Mouse (Mus musculus) midbrain, embryonic 13.5 days (tissue): Measurements from ENCODE around the gene Dffb. TPM values are rescaled to one million over a fixed set of nuclear protein-coding genes. Genes with fewer than 3 reads are reported as not detected.

ENCODE experiments used
- ATAC-seq: fragments of 200-750 bp; cut with Nextera tagmentation; 2 replicates; pipeline ENCODE4 v1.8.0; 2017; ENCODE audit warnings: mild to moderate bottlenecking, moderate TSS enrichment, moderate library complexity
- H3K27ac ChIP-seq: fragments of 300-500 bp; sonication (generic); 2 replicates; pipeline ENCODE4 v1.5.1; 2015; ENCODE audit warnings: inconsistent platforms, mild to moderate bottlenecking, moderate library complexity
- H3K27me3 ChIP-seq: fragments of 300-500 bp; sonication (generic); 2 replicates; pipeline ENCODE4 v1.6.1; 2015; ENCODE audit warnings: mild to moderate bottlenecking, inconsistent platforms
- H3K36me3 ChIP-seq: fragments of 300-500 bp; sonication (generic); 2 replicates; pipeline ENCODE4 v1.6.1; 2015; ENCODE audit warnings: mild to moderate bottlenecking, inconsistent platforms
- H3K4me1 ChIP-seq: fragments of 300-500 bp; sonication (generic); replicated peaks from 2 replicates; pipeline ENCODE4 v1.6.1; 2015; ENCODE audit warnings: inconsistent platforms
- H3K4me2 ChIP-seq: fragments of 300-500 bp; sonication (generic); replicated peaks from 2 replicates; pipeline ENCODE4 v1.6.1; 2015; ENCODE audit warnings: moderate library complexity, mild to moderate bottlenecking, inconsistent platforms
- H3K4me3 ChIP-seq: fragments of 300-500 bp; sonication (generic); replicated peaks from 2 replicates; pipeline ENCODE4 v1.5.1; 2015; ENCODE audit warnings: mild to moderate bottlenecking, inconsistent platforms
- H3K9ac ChIP-seq: fragments of 300-500 bp; sonication (generic); replicated peaks from 2 replicates; pipeline ENCODE4 v1.6.1; 2015; ENCODE audit warnings: mild to moderate bottlenecking, inconsistent platforms
- H3K9me3 ChIP-seq: fragments of 300-500 bp; sonication (generic); 2 replicates; pipeline ENCODE4 v1.6.1; 2016; ENCODE audit warnings: mild to moderate bottlenecking, inconsistent platforms
- WGBS: fragments of 180-500 bp; shearing (Covaris S2); methylation state at CpG from one replicate; pipeline ENCODE4 v1.1.7; 2015; 5-methylcytosine and 5-hydroxymethylcytosine counted together
- polyA plus RNA-seq: library from polyadenylated mRNA; unstranded; fragments of >200 nt; fragmentation: Nextera tagmentation; extraction: Ambion mirVana; gene quantifications from 2 replicates; pipeline ENCODE4 v1.2.1, GENCODE M21; 2015

Dffb gene
- polyA plus RNA-seq = 12.0 and 13.0 TPM in 2 replicates

DNA sequence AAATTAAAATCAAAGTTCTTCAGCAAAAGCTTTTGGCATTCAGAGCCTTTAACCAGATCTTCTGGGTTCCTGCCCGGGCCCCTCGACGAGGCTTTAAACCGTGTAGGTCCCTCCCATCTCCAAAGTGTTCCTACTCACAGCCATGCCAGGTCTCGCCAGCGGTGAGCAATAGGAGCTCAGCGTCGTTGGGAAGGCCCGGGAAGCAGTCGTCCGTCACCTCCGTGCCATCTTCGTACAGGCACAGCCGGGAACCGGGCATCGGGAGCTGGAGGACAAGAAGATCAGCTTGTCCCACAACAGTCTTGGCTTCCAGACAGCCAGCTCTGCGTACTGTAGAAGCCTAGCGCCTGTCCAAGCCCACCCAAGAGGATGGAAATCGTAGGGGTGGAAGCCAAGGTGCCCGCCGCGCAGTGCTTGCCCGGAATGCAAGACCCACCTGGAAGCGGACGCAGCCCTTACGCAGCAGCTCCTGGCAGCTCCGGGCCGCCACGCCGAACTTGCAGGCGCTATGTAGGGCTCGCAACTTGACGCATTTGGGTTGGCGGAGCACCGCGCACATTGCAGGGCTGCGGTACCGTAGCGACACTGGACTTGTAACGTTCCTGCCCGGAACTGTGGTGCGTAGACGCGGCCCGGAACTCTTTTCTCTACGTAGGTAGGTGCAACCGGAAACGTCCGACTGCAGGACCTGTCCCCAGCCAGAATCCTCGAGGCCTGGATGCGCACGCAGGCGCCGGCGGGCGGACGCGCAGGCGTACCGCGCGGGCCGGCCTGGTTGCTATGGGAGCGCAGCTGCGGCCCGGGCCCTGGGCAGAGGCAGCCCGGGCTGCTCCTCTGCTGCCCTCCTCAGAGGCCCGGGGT is at the start of gene Dffb, which contains the start of gene Cep104:
TSS of gene Dffb (minus strand) at position 696 of the 861 bp plus-strand sequence.
TSS of gene Cep104 (plus strand) at position 764 of the 861 bp plus-strand sequence.
- Histone ChIP-seq H3K27me3 (no peaks in the 10 kb centered on the region), H3K4me3 (peak within 1 kb of the TSS; percentile 84), H3K27ac (peak within 1 kb of the TSS; percentile 80), H3K36me3 (peaks cover 35% of the 10 kb centered on the region), H3K4me2 (peak within 1 kb of the TSS; percentile 98), H3K9me3 (no peaks in the 10 kb centered on the region), H3K4me1 (peaks cover 42% of the 10 kb centered on the region), H3K9ac (peak within 1 kb of the TSS; percentile 90)
- peak; percentile 97 for ATAC-seq
- 1% methylated on average over 68 of the region's 68 CpGs for WGBS

- 26% methylated on average over 8 of the region's 8 CpGs for WGBS
- no peak for ATAC-seq
- Histone ChIP-seq H3K4me1 (peaks cover 24% of the 10 kb centered on the region), H3K9ac (0 out of 2 replicates have a peak overlapping the region, but pooled peaks have one; percentile 23), H3K27ac (no peak overlapping the region), H3K27me3 (peaks cover 44% of the 10 kb centered on the region), H3K4me3 (no peak overlapping the region), H3K9me3 (no peaks in the 10 kb centered on the region), H3K4me2 (no peak overlapping the region), H3K36me3 (peaks cover 35% of the 10 kb centered on the region)
These were observed 49.1 kb upstream of the Dffb start for GRCm38 (mm10) chr4:154023754-154024601.

DNA sequence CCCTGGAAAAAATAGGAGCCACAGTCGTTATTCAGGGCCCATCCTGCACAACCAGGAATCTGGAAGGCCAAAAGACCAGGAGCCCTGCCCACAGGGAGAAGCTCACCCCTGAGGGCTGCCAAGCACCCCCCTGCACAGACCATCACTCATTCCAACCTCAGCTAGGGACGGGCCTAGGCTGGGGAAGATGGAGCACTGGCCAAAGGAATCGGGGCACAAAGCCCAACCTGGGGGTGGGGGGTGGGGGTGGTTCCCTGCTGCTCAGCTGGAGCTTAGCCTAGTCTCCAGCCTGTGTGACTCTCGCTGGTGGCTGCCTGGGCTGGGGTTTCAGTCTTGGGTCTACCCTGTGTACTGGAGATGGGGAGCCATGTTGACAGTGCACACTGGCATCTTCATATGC is 47.9 kb upstream of the Dffb start:
- Histone ChIP-seq H3K4me1 (peaks cover 24% of the 10 kb centered on the region), H3K4me3 (no peak overlapping the region), H3K4me2 (no peak overlapping the region), H3K27ac (no peak overlapping the region), H3K36me3 (peaks cover 47% of the 10 kb centered on the region), H3K9ac (no peak overlapping the region), H3K9me3 (no peaks in the 10 kb centered on the region), H3K27me3 (peaks cover 44% of the 10 kb centered on the region)
- 0 out of 2 replicates have a peak, but pooled peaks have one; percentile 18 for ATAC-seq
- WGBS = 23% methylated on average over 4 of the region's 4 CpGs

- 77% methylated on average over 4 of the region's 4 CpGs for WGBS
- peaks cover 24% of the 10 kb centered on the region for H3K4me1 ChIP-seq
- H3K9ac ChIP-seq = no peak overlapping the region
- H3K36me3 ChIP-seq = peaks cover 50% of the 10 kb centered on the region
- peaks cover 40% of the 10 kb centered on the region for H3K27me3 ChIP-seq
- no peak overlapping the region for H3K4me3 ChIP-seq
- no peak overlapping the region for H3K27ac ChIP-seq
- no peaks in the 10 kb centered on the region for H3K9me3 ChIP-seq
- 0 out of 2 replicates have a peak, but pooled peaks have one; percentile 4 for ATAC-seq
- H3K4me2 ChIP-seq = no peak overlapping the region
These were observed 47.5 kb upstream of the Dffb start for GRCm38 (mm10) chr4:154022407-154022806.

DNA sequence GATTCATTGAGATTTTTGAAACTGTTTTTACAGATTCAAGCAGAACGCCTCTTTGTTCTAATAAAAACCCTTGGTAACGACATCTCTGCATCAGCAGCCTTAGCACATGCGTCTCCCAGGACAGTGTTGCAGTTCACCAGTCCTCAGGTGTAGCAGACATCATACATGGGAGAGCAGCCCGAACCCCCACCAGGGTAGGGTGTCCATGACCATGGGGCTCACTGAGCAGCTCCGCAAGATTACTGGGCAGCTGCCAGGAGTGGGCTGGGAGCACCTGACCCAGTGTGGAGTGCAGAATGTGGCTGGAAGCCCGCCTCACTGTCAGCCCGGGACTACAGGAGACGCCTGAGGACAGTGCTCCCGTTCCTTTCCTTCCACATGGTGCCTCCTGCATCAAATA is 46.5 kb upstream of the Dffb start:
- no peaks in the 10 kb centered on the region for H3K9me3 ChIP-seq
- ATAC-seq = no peak
- no peak overlapping the region for H3K4me2 ChIP-seq
- peaks cover 60% of the 10 kb centered on the region for H3K36me3 ChIP-seq
- no peak overlapping the region for H3K27ac ChIP-seq
- no peak overlapping the region for H3K9ac ChIP-seq
- no peak overlapping the region for H3K4me3 ChIP-seq
- peaks cover 24% of the 10 kb centered on the region for H3K4me1 ChIP-seq
- WGBS = 94% methylated on average over 9 of the region's 9 CpGs
- peaks cover 30% of the 10 kb centered on the region for H3K27me3 ChIP-seq

- H3K36me3 ChIP-seq = peaks cover 79% of the 10 kb centered on the region
- H3K27ac ChIP-seq = no peak overlapping the region
- no peak overlapping the region for H3K9ac ChIP-seq
- 78% methylated on average over 7 of the region's 7 CpGs for WGBS
- H3K9me3 ChIP-seq = no peaks in the 10 kb centered on the region
- peaks cover 7% of the 10 kb centered on the region; the same call in 1 of the 2 replicates for H3K4me1 ChIP-seq
- no peak overlapping the region for H3K4me2 ChIP-seq
- no peak for ATAC-seq
- peaks cover 12% of the 10 kb centered on the region for H3K27me3 ChIP-seq
- H3K4me3 ChIP-seq = no peak overlapping the region
These were observed 44.6 kb upstream of the Dffb start for GRCm38 (mm10) chr4:154019571-154019970.

GRCm38 (mm10) chr4:154015476-154015875 is 40.5 kb upstream of the Dffb start:
- no peak for ATAC-seq
- H3K4me2 ChIP-seq = no peak overlapping the region
- H3K36me3 ChIP-seq = peaks cover 65% of the 10 kb centered on the region
- H3K4me1 ChIP-seq = peaks cover 33% of the 10 kb centered on the region
- H3K9me3 ChIP-seq = no peaks in the 10 kb centered on the region
- H3K27me3 ChIP-seq = no peaks in the 10 kb centered on the region
- WGBS = 95% methylated on average over 11 of the region's 11 CpGs
- no peak overlapping the region for H3K27ac ChIP-seq
- no peak overlapping the region for H3K4me3 ChIP-seq
- H3K9ac ChIP-seq = no peak overlapping the region

DNA sequence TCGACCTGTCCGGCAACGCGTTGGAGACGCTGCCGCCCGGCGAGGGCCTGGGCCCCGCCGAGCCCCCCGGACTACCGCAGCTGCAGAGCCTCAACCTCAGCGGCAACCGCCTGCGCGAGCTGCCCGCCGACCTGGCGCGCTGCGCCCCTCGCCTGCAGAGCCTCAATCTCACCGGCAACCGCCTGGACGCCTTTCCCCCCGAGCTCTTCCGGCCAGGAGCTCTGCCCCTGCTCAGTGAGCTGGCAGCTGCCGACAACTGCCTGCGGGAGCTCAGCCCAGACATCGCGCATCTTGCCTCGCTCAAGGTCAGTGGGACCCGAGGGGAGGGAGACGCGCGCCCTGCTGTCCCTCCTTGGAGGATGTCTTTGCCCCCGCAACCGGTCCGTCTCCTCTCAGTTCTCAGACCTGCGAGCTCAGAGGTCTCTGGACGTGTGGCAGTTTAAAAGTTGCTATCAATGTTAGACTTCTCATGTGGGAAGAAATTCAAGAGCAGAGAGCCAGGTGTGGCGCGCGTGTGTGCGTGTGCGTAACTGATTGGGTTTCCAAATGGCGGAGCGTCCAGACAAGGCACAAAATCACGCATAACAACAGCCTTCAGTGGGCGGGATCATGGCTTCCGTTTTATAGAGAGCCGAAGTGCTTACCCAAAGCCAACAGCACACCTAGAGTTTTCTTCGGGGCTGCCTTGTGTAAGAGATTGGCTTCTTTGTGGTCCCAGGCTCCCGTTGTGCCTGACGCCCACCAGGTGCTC is 37.4 kb upstream of the Dffb start:
- peaks cover 36% of the 10 kb centered on the region for H3K36me3 ChIP-seq
- no peaks in the 10 kb centered on the region for H3K27me3 ChIP-seq
- WGBS = 3% methylated on average over 55 of the region's 55 CpGs
- peak overlapping the region; percentile 99 for H3K9ac ChIP-seq
- H3K9me3 ChIP-seq = no peaks in the 10 kb centered on the region
- peaks cover 33% of the 10 kb centered on the region for H3K4me1 ChIP-seq
- ATAC-seq = no peak
- H3K27ac ChIP-seq = peak overlapping the region; percentile 64
- peak overlapping the region; percentile 100 for H3K4me2 ChIP-seq
- peak overlapping the region; percentile 100 for H3K4me3 ChIP-seq

GRCm38 (mm10) chr4:154011646-154012089 is 36.7 kb upstream of the Dffb start, which contains the start of gene Lrrc47:
Gene Lrrc47, plus strand, starts transcription at chr4:154011731.
- H3K4me2 ChIP-seq = peak within 1 kb of the TSS; percentile 100
- H3K4me3 ChIP-seq = peak within 1 kb of the TSS; percentile 100
- peak within 1 kb of the TSS; percentile 99 for H3K9ac ChIP-seq
- ATAC-seq = peak; percentile 97
- no peaks in the 10 kb centered on the region for H3K9me3 ChIP-seq
- H3K4me1 ChIP-seq = peaks cover 33% of the 10 kb centered on the region
- peak within 1 kb of the TSS; percentile 64 for H3K27ac ChIP-seq
- no peaks in the 10 kb centered on the region for H3K27me3 ChIP-seq
- WGBS = under 1% methylated on average over 40 of the region's 59 CpGs
- H3K36me3 ChIP-seq = peaks cover 36% of the 10 kb centered on the region

GRCm38 (mm10) chr4:154010907-154011645 is 36.1 kb upstream of the Dffb start:
- Histone ChIP-seq H3K9me3 (no peaks in the 10 kb centered on the region), H3K36me3 (peaks cover 36% of the 10 kb centered on the region), H3K4me2 (peak overlapping the region; percentile 100), H3K4me3 (peak overlapping the region; percentile 100), H3K4me1 (peaks cover 33% of the 10 kb centered on the region), H3K27ac (0 out of 2 replicates have a peak overlapping the region, but pooled peaks have one; percentile 40), H3K9ac (peak overlapping the region; percentile 99), H3K27me3 (no peaks in the 10 kb centered on the region)
- 28% methylated on average over 13 of the region's 13 CpGs for WGBS
- no peak; the same call in 1 of the 2 replicates for ATAC-seq
